Mouse (Mus musculus): ENCODE results near the gene Lamc2. TPM values are rescaled to one million over a fixed set of nuclear protein-coding genes. Genes with fewer than 3 reads are reported as not detected.
"Not testable (repeated sequence)": the region's sequence is repeated elsewhere in the genome, so short reads cannot be mapped to it uniquely, and the experiment has no call there.

The Lamc2 gene
- polyA plus RNA-seq, 1 experiment from 2014 or later, result 1.3 TPM

- H3K27me3 ChIP-seq (ENCODE audit: control insufficient read depth, insufficient read depth, low read length); H3K36me3 ChIP-seq (ENCODE audit: control insufficient read depth, insufficient read depth, low read length); H3K9ac ChIP-seq (replicated peaks; ENCODE audit: low read length); ATAC-seq (ENCODE audit: low FRiP score, low TSS enrichment); H3K4me2 ChIP-seq (ENCODE audit: low read length); H3K27ac ChIP-seq (replicated peaks; ENCODE audit: low read depth, low read length); H3K4me3 ChIP-seq (replicated peaks; ENCODE audit: low read depth, low read length); H3K4me1 ChIP-seq (ENCODE audit: control insufficient read depth, insufficient read depth, low read length); DNase-seq; H3K9me3 ChIP-seq (ENCODE audit: control insufficient read depth, low read length): not testable (repeated sequence)
- 77% methylated on average over 8 of the region's 14 CpGs for WGBS
Measured at GRCm38 (mm10) chr1:153083233-153083632, 103.0 kb downstream of the Lamc2 start.

GRCm38 (mm10) chr1:153075955-153076354 lies 110.3 kb downstream of the Lamc2 start:
- H3K4me2 ChIP-seq (ENCODE audit: low read length), result no peak overlapping the region
- WGBS, result 43% methylated on average over 6 of the region's 6 CpGs
- peaks cover 25% of the 10 kb centered on the region for H3K27me3 ChIP-seq (ENCODE audit: control insufficient read depth, insufficient read depth, low read length)
- H3K9me3 ChIP-seq (ENCODE audit: control insufficient read depth, low read length), result no peaks in the 10 kb centered on the region
- peaks cover 9% of the 10 kb centered on the region for H3K4me1 ChIP-seq (ENCODE audit: control insufficient read depth, insufficient read depth, low read length)
- ATAC-seq (ENCODE audit: low FRiP score, low TSS enrichment) (no peak), DNase-seq (no peak)
- no peak overlapping the region for H3K4me3 ChIP-seq (replicated peaks; ENCODE audit: low read depth, low read length)
- H3K36me3 ChIP-seq (ENCODE audit: control insufficient read depth, insufficient read depth, low read length), result peaks cover 11% of the 10 kb centered on the region; the same call in 1 of the 2 replicates
- no peak overlapping the region for H3K9ac ChIP-seq (replicated peaks; ENCODE audit: low read length)
- no peak overlapping the region for H3K27ac ChIP-seq (replicated peaks; ENCODE audit: low read depth, low read length)

- ATAC-seq (ENCODE audit: low FRiP score, low TSS enrichment) (no peak), DNase-seq (no peak)
- H3K36me3 ChIP-seq (ENCODE audit: control insufficient read depth, insufficient read depth, low read length), result peaks cover 11% of the 10 kb centered on the region; the same call in 1 of the 2 replicates
- H3K9me3 ChIP-seq (ENCODE audit: control insufficient read depth, low read length), result no peaks in the 10 kb centered on the region
- peaks cover 9% of the 10 kb centered on the region for H3K4me1 ChIP-seq (ENCODE audit: control insufficient read depth, insufficient read depth, low read length)
- H3K4me2 ChIP-seq (ENCODE audit: low read length), result no peak overlapping the region
- no peak overlapping the region for H3K9ac ChIP-seq (replicated peaks; ENCODE audit: low read length)
- no peak overlapping the region for H3K4me3 ChIP-seq (replicated peaks; ENCODE audit: low read depth, low read length)
- H3K27ac ChIP-seq (replicated peaks; ENCODE audit: low read depth, low read length), result no peak overlapping the region
- H3K27me3 ChIP-seq (ENCODE audit: control insufficient read depth, insufficient read depth, low read length), result peaks cover 25% of the 10 kb centered on the region
- 83% methylated on average over 3 of the region's 3 CpGs for WGBS
Measured at GRCm38 (mm10) chr1:153075087-153075736, 111.0 kb downstream of the Lamc2 start.

GRCm38 (mm10) chr1:153073441-153073840 lies 112.8 kb downstream of the Lamc2 start:
- Histone ChIP-seq H3K27ac (replicated peaks; ENCODE audit: low read depth, low read length) (no peak overlapping the region), H3K9ac (replicated peaks; ENCODE audit: low read length) (no peak overlapping the region), H3K4me3 (replicated peaks; ENCODE audit: low read depth, low read length) (no peak overlapping the region), H3K9me3 (ENCODE audit: control insufficient read depth, low read length) (no peaks in the 10 kb centered on the region), H3K27me3 (ENCODE audit: control insufficient read depth, insufficient read depth, low read length) (peaks cover 25% of the 10 kb centered on the region), H3K36me3 (ENCODE audit: control insufficient read depth, insufficient read depth, low read length) (peaks cover 11% of the 10 kb centered on the region; the same call in 1 of the 2 replicates), H3K4me2 (ENCODE audit: low read length) (no peak overlapping the region), H3K4me1 (ENCODE audit: control insufficient read depth, insufficient read depth, low read length) (peaks cover 9% of the 10 kb centered on the region)
- DNase-seq (no peak), ATAC-seq (ENCODE audit: low FRiP score, low TSS enrichment) (no peak)
- 8% methylated on average over 9 of the region's 9 CpGs for WGBS

Other genes starting within 250 kb of the Lamc2 start
- 83.2 and 93.7 TPM in 2 replicates for gene Nmnat2, start 231.5 kb downstream of the Lamc2 start, polyA plus RNA-seq (2014; fragmentation: Nextera tagmentation; extraction: Ambion mirVana)
- 12.4 and 23.8 TPM in 2 replicates for gene Lamc1, start 146.3 kb upstream of the Lamc2 start, polyA plus RNA-seq (2014; fragmentation: Nextera tagmentation; extraction: Ambion mirVana)
- gene Shcbp1l, start 238.7 kb upstream of the Lamc2 start, polyA plus RNA-seq (2014; fragmentation: Nextera tagmentation; extraction: Ambion mirVana), result 0.26 and 0.47 TPM in 2 replicates

Measured in midbrain, embryonic 14.5 days (tissue).